Mouse (Mus musculus) CD4-positive, CD25-positive, alpha-beta regulatory T cell, adult 2 months (primary cell): ENCODE results near the gene Capza2.
"Not testable (repeated sequence)": the region's sequence is repeated elsewhere in the genome, so short reads cannot be mapped to it uniquely, and the experiment has no call there.

Experiments
- DNase-seq: peaks from one replicate; pipeline ENCODE4 v3.0.0-alpha.2; 2012; ENCODE audit warnings: low read depth, low spot score

The Capza2 gene

DNA sequence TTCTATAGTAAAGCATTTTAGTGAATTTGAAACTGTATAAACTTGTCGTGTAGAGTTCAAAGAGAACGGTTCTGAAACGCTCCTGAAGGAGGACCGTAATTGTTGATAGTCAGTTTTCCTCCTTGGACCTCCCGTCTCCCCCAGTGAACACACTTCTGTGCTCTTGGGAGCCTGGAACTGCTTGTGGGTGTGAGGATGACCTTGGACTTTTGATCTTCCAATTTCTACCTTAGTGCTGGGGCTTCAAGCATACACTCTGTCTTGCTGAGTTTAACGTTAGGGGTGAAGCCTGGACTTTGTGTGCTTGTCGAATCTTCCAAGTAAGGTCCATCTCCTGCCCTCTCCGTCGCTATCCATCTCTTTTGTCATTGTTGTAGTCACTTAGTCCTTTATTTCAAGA is 4.0 kb downstream of the Capza2 start:
- DNase-seq = no peak

DNA sequence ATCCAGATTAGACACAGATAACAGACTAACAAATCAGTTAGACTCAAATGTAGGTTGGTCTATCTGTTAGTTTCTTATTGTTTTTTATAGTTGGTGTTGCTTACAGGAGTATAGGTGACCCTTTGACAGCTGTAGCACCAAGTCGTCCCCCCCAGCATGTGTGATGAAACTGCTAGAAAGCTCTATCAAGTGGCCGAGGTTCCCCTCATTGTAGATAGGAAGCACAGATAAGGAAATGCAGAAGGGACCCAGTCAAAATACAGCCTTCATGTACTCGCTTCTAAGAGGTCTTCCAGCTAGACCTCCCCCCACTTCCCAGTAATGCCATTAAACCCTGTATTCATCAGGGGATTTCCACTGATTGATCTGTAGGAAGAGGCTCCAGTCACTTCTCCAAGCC is 6.7 kb downstream of the Capza2 start:
- peak; percentile 12 for DNase-seq

DNA sequence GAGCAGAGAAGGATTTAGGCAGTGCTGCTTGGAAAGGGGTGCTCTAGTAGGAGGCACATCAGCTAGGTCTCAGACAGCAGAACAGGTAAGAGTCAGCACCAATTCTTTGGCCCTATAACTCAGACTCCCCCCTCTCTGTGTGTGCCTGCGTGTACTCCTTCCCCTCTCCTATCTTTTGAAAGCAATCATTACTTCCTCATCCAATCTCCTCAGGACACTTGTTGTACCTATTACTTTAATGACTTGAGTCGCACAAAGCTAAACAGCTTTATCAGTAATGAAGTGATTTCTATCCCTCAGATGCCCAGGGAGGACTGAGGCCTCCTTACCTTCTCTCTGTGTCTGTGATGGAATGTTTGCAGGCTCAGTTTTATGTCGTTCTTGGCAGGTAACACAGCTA is 10.1 kb downstream of the Capza2 start:
- DNase-seq = no peak

DNA sequence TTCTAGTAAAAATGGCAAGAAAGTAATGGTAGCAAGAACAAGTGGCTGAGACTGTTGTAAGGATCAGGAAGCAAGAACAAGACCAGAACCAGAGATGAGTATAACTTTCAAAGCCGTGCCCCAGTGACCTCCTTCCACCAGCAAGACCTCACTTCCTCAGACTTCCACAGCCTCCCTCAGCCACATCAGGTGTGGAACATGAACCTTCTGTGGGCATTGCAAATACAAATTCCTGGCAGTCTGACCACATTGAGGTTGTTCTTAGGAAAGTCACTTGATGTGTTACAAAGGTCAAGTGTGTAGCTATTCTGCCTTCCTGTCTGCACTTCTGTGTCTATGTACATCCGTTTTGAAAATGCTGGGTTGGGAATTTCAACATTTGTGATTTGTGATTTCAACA is 16.1 kb downstream of the Capza2 start:
- DNase-seq = no peak

DNA sequence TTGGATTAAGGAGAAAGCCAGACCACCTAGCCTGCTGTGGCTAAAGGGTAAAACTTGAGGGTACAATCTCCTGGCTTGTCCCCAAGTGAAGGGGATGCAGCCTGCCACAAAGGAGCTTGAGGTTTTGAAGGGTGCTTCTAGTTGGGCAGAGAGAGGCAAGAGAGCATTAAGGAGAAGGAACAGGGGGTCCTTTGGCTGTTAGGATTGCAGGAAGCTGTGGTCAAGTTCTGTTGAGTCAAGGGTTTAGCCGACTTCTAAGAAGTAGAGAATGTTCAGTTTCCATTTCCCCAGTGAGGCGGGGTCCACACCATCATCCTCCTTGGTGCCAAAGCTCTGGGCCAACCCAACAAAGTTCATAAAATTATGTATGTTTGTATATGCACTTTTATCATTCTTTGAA is 19.0 kb downstream of the Capza2 start:
- no peak for DNase-seq

DNA sequence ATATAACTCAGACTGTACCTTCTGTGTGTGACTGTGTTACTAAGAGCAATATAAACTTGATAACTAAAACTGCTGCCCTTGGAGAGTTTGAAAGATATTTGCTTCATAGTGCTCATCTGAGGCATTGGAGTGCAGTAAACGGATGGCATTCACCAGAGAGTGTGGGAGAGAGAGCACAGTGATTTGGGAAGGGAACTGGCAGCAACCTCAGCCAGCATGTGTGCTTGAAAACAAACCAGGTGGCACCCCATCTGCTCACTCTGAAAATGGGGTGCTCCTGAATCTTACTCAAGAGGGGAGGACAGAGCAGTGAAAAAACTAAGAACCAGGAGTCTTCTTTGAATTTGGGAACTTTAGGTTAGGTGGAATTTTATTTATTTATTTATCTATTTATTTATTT is 21.3 kb downstream of the Capza2 start:
- no peak for DNase-seq

DNA sequence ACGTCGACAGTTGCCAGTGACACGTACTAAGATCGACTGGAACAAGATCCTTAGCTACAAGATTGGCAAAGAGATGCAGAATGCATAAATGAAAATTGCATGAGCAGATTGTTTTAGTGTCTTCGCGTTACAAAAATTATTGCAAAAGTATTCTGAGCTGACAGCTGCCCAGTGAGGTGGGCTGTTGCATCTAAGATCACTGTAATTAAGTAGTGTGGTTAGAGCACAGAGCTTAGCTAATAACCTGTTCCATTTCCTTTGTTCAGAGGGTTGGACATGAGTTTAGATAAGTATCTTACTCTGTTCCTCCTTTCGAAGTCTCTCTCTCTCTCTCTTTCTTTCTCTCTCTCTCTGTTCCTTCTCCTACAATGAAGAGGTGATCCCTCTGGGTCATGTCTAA is 29.3 kb downstream of the Capza2 start:
- DNase-seq = no peak

DNA sequence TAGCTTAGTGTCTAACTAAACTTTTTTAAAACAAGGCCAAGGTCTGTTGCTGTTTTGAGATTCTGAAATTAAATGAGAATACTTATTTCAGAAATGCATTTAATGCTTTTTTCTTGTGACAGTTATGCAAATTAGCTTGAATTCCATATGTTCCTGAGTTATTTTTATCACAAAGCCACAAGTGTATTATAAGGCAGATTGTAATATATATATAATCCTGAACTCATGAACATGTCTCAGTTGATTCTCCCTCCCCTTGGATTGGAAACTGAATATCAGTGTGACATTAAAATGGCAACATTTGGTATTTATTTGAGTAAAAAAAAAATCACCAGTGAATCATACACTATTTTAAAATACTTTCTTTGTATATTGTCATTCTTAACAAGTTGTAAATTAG is 30.0 kb downstream of the Capza2 start:
- no peak for DNase-seq

DNA sequence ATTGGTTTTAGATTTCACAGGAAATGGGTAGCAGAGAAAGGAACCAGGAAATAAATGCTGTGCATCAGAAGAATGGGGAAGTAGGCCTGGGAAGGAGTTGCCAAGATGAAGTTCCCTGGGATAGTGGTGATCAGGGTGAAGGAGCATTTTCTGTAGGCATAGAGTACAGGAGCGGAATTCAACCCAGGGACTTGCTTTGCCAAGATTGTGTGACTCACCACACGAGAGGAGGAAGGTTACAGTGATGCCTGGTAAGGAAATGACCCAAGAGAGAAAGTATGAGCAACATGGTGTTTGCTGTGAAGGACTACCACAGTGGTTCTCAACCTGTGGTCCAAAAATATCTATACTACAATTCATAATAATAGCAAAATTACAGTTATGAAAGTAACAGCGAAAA is 31.8 kb downstream of the Capza2 start:
- no peak for DNase-seq

DNA sequence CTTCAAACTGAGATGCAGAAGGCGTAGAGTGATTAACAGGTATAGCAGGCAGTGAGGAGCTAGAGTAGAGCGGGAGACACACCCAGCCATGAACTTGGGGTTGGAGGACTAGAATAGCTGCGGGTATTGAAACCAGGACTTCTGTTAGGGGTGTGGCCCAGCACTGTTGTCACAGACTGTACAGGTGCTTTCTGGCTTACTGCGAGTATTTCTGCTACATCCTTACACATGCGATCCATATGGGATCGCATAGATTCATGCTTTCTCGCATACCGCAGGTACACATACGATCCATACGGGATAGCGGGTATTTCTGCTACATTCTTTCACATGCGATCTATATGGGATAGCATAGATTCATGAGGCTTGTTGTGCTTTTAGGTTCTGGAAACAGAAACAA is 32.3 kb downstream of the Capza2 start:
- DNase-seq = no peak

DNA sequence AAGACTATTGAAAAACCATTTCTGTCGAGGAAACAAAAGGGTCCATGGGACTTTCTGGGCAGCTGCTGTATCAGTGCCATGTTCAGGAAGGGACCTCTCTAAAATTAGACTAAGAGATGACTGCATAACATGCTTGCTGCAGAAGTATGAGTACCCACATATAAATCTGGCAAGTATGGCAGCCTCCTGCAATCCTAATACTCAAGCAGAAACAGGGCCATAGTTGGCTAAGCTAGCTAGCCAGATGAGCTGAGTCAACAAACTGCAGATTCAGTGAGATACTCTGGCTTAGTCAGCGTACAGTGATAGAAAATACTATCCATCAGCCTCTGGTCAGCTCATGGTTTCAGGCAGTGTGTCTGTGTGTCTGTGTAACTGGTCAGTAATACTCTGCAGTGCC is 33.8 kb downstream of the Capza2 start:
- DNase-seq = no peak

DNA sequence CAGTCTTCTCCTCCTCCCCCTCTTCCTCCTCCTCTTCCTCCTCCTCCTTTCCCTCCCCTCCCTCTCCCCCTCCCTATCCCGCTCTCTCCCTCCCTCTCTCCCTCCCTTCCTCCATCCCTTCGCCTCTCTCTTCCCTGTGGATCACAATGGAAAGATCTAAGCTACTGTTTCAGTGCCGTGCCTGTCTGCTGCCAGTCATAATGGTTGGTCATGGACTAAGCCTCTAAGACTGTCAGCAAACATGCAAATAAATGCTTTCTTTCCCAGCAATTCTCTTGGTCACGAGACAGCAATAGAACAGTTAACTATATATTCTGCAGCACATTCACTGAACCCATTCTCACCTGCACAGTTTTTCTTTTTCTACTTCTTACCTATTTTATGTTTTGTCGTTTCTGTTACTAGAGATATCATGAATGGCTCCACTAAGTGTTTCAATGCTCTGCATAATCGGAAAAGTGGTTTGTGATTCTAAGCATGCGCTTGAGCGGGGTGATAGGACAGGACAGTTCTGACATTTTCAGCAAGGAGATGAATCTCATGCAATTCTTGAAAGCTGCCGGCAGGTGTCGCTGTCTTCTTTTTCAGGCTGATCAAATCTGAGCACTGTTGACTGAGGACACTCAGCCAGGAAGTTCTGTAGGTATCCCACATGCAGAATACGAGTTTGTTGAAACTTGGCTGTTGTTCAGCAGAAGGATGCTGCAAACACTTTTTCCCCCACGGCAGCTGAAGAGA is 39.2 kb downstream of the Capza2 start:
- peak; percentile 89 for DNase-seq

DNA sequence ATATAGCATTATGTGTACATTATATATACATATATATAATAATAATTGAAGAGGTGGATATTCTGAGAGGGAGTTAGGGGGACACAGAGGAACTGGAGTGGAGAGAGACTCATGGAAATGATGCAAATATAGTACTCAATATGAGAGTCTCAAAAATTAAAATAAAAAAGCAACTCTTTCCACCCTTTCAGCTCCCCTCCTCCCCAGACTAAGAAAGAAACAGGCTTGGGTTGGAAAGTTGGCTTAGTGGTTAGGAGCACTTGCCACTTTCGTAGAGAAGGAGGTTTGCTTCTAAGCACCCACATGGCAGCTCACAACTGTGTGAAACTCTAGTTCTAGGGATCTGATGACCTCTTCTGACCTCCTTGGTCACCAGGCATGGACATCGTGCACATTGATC is 41.0 kb downstream of the Capza2 start:
- DNase-seq = no peak

DNA sequence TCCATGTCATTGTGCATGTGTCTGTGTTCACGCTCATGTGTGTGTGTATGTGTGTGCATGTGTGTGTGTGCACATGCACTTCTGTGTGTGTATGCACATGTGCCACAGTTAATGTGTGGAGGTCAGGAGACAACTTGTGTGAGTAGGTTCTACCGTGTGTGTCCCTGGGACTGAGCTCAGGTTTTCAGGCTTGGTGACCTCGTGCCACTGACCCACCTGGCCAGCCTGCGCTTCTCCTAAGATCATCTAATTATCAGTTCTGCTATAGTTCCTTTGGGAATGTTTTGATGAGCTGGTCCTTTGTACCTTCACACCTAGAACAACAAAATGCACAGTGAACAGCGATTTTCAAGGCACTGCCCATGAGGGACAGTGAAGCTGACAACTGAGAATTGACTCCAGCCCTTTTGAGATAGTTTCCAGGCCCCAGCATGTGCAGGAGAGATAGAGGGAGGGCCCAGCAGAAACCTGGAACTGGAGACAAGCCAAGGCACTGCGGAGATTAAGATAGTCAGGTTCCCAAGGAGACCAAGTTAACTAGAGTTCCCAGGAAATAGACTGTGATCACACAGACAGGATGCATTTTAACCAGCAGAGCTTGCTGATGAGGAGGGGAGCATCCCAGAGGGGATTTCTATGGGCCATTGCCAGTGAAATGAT is 44.4 kb downstream of the Capza2 start:
- no peak for DNase-seq

DNA sequence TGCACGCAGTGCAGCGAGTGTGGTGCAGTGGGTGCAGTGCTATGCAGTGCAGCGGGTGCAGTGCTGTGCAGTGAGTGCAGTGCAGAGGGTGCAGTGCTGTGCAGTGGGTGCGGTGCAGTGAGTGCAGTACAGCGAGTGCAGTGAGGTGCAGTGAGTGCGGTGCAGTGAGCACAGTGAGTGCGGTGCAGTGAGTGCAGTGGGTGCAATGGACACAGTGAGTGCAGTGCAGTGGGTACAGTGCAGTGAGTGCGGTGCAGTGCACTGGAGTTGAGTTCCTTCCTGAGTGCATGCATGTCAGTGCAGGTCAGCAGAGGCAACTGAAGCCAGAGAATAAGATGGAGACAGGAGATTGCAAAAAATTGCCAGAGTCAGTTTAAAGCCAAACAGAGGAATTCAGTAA is 45.8 kb downstream of the Capza2 start:
- no peak for DNase-seq

DNA sequence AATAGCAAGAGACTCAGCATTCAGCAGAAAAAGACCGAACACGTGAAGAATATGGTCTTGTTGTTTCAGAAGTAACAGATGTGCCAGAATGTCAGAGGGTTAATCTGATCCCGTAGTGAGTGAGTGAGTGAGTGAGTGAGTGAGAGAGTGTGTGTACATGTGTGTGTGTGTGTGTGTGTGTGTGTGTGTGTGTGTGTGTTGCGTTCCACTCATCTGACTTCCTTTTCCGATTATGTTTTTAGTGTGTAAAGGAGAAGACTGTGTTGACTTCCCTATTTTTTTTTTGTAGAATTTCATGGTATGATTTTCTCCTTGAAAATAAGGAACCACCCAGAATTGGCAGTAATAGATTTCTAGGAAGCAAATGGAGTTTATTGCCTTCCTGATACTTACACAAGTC is 52.6 kb downstream of the Capza2 start:
- DNase-seq = peak; percentile 10

DNA sequence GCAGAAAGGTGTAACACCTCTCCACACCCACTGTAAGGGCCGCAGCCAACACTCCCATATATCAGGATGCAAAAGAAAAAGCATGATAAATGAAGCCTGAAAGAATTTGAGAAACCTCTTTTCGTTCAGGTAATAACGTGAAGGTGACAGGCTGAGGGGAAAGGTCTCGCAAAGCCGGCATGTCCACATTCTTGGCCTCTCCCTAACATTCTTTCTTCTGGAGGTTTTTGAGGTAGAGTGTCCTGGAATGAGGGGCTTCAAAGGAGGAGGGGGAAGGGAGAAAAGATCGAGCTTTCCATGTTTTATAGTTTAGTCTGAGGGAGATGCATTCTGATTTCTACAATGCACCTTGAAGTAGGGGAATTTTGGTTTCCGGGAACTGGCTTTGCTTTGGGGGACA is 56.6 kb downstream of the Capza2 start, which contains the start of gene St7:
St7 (plus strand) TSS at position 287 of the 400 bp plus-strand sequence.
- DNase-seq = no peak

DNA sequence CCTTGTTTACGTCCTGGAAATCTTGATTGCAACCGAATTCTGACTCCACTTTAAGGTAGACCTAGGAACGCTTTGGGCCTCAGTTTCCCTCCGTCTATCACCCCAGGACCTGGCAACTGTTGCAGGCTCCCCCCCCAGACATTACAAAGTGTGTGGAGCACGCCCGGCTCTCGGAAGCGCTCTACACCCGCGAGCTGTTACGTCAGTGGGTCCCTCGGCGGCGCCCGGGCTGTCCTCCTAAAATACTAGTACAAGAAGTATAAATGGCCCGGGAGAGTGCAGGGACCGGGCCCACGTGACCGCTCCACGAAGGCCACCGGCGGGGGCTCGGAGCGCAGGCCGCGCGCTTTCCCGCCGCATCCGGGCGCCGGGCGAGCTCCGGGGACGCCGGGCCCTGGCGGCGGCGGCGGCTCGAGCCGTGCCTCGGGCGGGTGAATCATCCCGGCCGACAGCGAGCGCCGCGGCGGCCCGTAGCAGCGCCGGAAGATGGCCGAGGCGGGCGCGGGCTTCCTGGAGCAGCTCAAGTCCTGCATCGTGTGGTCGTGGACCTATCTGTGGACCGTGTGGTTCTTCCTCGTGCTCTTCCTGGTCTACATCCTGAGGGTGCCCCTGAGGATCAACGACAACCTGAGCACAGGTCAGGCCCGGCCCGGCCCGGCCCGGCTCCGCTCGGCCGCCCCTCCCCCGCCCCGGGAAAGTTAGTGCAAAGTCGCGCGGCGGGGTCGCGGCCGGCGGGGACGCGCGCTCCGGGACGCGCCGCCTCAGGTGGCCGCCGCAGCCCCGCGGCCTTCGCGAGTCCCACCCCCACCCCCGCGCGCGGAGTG is 57.9 kb downstream of the Capza2 start:
- peak; percentile 72 for DNase-seq

DNA sequence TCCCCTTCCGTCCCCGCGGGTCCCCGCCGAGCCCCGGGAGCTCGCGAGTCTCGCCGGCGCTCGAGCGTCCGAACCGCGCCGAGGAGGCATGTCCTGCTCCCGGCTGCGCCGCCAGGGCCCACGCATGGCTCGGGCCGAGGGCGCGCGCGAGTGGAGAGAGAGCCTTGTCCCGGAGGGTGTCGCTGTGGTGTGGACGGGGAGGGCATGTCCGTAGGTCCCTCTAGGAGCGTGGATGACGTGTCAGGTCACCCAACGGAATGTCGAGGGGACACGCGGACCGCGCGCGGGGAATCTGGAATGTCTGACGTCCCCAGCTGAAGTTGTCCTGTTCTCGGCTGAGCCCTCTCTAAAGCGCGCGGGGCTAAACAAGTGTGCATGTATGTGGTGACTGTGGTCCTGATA is 58.5 kb downstream of the Capza2 start:
- DNase-seq = peak; percentile 69

DNA sequence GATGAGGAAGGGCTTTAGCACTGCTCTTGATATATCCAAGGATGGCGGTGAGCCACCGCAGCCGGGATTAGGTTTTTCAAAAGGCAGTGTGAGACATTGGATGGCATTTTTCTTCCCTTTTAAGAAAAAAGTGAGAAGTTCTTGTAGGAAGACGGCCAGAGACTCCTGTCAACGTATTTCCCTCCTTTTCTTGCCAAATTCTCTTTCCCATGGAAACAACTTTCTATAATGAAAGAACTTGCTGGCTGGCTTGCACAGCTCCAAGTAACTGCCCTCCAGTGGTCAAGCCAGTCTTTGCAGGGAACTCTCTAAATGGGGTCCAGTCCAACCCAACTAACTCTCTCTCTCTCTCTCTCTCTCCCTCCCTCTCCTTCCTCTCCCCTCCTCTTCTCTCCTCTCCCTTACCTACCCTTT is 60.3 kb downstream of the Capza2 start:
- peak; percentile 47 for DNase-seq

DNA sequence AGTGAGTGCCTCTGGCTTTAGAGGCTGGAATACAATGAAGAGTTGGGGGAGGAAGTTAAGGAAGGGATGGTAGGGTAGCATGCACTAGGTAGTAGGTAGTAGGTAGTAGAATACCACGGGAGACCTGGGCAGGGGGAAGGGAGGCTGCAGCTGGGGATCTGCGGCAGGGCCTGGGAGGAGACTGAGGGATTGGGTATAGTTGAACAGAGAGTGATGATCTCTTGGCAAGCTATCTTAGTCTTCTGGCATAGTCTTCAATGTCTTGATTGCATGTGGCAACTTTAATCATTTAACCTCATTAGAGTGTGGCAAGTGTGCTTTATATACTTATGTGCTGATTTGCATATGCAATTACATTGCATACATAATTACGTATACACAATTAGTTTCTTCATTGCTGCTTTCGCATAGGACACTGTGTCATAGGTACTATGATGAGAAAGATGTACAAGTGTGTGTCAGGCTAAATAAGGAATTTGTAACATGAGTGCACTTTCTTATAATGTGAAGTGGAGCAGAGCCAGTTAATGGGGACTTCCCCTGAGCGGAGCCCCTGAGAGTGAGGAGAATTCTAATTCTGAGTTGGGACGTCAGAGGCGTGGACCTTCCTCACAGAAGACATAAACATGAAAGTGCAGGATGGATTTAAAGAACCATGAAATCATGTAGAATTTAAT is 65.0 kb downstream of the Capza2 start:
- no peak for DNase-seq

DNA sequence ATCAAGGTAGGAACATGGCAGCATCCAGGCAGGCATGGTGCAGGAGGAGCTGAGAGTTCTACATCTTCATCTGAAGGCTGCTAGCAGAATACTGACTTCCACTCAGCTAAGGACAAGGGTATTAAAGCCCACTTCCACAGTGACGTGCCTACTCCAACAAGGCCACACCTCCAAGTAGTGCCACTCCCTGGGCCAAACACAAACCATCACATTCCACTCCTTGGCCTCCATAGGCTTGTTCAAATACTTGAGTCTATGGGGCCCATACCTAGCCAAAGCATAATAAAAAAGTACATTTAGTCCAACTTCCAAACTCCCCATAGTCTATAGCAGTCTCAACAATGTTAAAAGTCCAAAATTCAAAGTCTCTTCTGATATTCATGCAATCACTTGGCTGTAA is 68.0 kb downstream of the Capza2 start:
- not testable (repeated sequence) for DNase-seq
